Mouse (Mus musculus) olfactory bulb, adult 2 months (tissue): ENCODE measurements at regions not wholly inside any gene's neighbourhood (a gene's known extent, or its start where the extent isn't known, plus 50 kb on each side); places are given as distances from the start of the nearest gene placed in this dataset.

Experiments used
- CTCF ChIP-seq: fragments of 200-500 bp; IDR thresholded peaks from 2 replicates; pipeline ENCODE4 v1.5.1; 2012; ENCODE audit warnings: low read depth, mild to moderate bottlenecking, low read length, moderate library complexity; ENCODE audit not compliant: insufficient read depth
- POLR2A ChIP-seq: fragments of 200-500 bp; IDR thresholded peaks from 2 replicates; pipeline ENCODE4 v1.6.1; 2012; ENCODE audit warnings: mild to moderate bottlenecking, low read depth, low read length, moderate library complexity; ENCODE audit not compliant: insufficient read depth

DNA sequence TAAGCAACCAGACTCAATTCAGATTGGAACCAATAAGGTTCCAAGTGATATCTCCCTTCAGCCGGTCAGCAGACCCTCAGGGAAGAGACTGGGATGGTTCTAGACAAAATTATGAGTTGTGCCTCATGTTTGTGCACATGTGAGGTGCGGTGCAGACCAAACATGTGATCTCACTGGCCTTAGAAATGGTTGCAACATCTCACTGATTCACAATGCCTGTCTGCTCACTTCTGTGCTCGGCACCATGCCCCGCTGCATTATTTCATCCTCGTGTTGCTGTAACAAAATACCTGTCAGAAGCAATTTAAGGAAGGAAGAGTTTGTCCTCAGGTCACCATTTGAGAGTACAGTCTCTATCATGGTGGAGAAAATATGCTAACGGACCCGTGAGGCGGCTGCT lies 66.9 kb upstream of the Dusp10 start:
- no peak for TF ChIP-seq CTCF
- TF ChIP-seq POLR2A: no peak
